15 mouse cellular contexts compared by ENCODE assay signal in the genomic region with DNA sequence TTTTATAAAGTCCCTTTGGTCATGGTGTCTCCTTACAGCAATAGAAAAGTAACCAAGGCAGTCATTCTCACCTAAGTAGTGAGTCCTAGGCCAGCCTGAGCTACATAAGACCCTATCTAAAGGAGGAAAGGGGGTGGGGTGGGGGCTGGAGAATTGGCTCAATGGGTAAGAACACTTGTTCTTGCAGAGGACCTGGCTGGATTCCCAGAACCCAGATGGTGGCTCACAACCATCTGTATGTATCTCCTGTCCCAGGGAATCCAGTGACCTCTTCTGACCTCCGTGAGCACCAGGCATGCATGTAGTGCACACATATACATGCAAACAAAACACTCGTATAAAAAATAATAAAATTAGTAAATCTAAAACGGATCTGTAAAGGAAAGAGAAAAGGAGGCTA. TPM values are rescaled to one million over a fixed set of nuclear protein-coding genes. Genes with fewer than 3 reads are reported as not detected.
A peak's percentile ranks its signal among the peaks of the same experiment; 100 is the strongest.
DNase-seq lines count a peak whose midpoint lies in the region; ATAC-seq and TF ChIP-seq lines count a peak whose summit lies in the region.
"Had no signal": no experiment of that assay in that cellular context is flagged by ENCODE, and none has a peak within 500 bp of the region (broad histone marks: within the 10 kb centered on the region; RNA-seq: fewer than 3 reads in every experiment).

No protein-coding gene starts in this region.

- no peaks in the 10 kb centered on the region for H3K36me3 ChIP-seq in hindbrain, embryonic 16.5 days (ENCODE audit: control insufficient read depth, insufficient read depth, low read length)
- no peaks in the 10 kb centered on the region for H3K36me3 ChIP-seq in hindbrain, embryonic 13.5 days
- peaks cover 0 to 45% of the 10 kb centered on the region in 2 experiments; a peak in 3 of 4 replicates for H3K36me3 ChIP-seq in MEL (ENCODE audit: control insufficient read depth in 1 of 2, insufficient read depth in 2 of 2, low read length in 2 of 2)
- no peaks in the 10 kb centered on the region for H3K36me3 ChIP-seq in midbrain, embryonic 14.5 days (ENCODE audit: control insufficient read depth, insufficient read depth, low read length)
- H3K36me3 ChIP-seq: heart, embryonic 15.5 days; limb, embryonic 13.5 days; midbrain, embryonic 12.5 days; stomach, embryonic 15.5 days had no signal

- WGBS in hindbrain, embryonic 16.5 days = 85% methylated on average over 3 of the region's 3 CpGs
- 92% methylated on average over 3 of the region's 3 CpGs for WGBS in hindbrain, embryonic 13.5 days
- WGBS in lung, adult 2 months = 85% methylated on average over 3 of the region's 3 CpGs
- WGBS in midbrain, embryonic 14.5 days = 95% methylated on average over 3 of the region's 3 CpGs

- no peak for TF ChIP-seq CTCF in MEL (IDR thresholded peaks at IDR 0.05 in 2 of 3, conservative IDR thresholded peaks at IDR 0.05 in 1 of 3; ENCODE audit: control insufficient read depth in 1 of 3, insufficient read depth in 1 of 3, low read depth in 2 of 3, low read length in 3 of 3, poor library complexity in 1 of 3, severe bottlenecking in 1 of 3)
- TF ChIP-seq CTCF in lung, adult 2 months (IDR thresholded peaks at IDR 0.05; ENCODE audit: insufficient read depth, low read length) = no peak

- DNase-seq in cerebellum, adult 11 months = peak; percentile 66
- DNase-seq in MEL (ENCODE audit: low read depth, low spot score) = peak; percentile 36
- peak; percentile 98 to 99 for DNase-seq in cerebellum, postnatal 10 days
- DNase-seq in lung, adult 2 months = no peak
- DNase-seq in midbrain, embryonic 14.5 days = no peak
- DNase-seq: adrenal gland, postnatal 25 days; gastrocnemius, postnatal 36 days had no signal

- peak in 1 of 2 experiments; percentile 20; a peak in 1 of 4 replicates for TF ChIP-seq EP300 in MEL (IDR thresholded peaks at IDR 0.05; ENCODE audit: low read depth in 1 of 2, low read length in 2 of 2)

- no peaks in the 10 kb centered on the region for H3K27me3 ChIP-seq in hindbrain, embryonic 16.5 days (replicated peaks; ENCODE audit: control insufficient read depth, insufficient read depth, low read length)
- H3K27me3 ChIP-seq in hindbrain, embryonic 13.5 days = no peaks in the 10 kb centered on the region
- no peaks in the 10 kb centered on the region for H3K27me3 ChIP-seq in MEL (ENCODE audit: control insufficient read depth in 1 of 2, insufficient read depth in 2 of 2, low read length in 2 of 2)
- no peaks in the 10 kb centered on the region for H3K27me3 ChIP-seq in midbrain, embryonic 14.5 days (ENCODE audit: control insufficient read depth, insufficient read depth, low read length)
- H3K27me3 ChIP-seq: CH12.LX; heart, embryonic 15.5 days; limb, embryonic 13.5 days; midbrain, embryonic 12.5 days; stomach, embryonic 15.5 days had no signal

- H3K9me3 ChIP-seq in hindbrain, embryonic 16.5 days (ENCODE audit: control insufficient read depth, low read length) = no peaks in the 10 kb centered on the region
- H3K9me3 ChIP-seq in hindbrain, embryonic 13.5 days = no peaks in the 10 kb centered on the region
- H3K9me3 ChIP-seq in MEL (replicated peaks; ENCODE audit: insufficient read depth, low read length) = no peaks in the 10 kb centered on the region
- no peaks in the 10 kb centered on the region for H3K9me3 ChIP-seq in midbrain, embryonic 14.5 days (ENCODE audit: control insufficient read depth, low read length)
- H3K9me3 ChIP-seq: heart, embryonic 15.5 days; limb, embryonic 13.5 days; midbrain, embryonic 12.5 days; stomach, embryonic 15.5 days had no signal

- peaks cover 63% of the 10 kb centered on the region for H3K79me2 ChIP-seq in MEL (ENCODE audit: control insufficient read depth, insufficient read depth, low read length, poor library complexity)

- no peak overlapping the region for H3K27ac ChIP-seq in hindbrain, embryonic 16.5 days (ENCODE audit: low read depth, low read length)
- no peak overlapping the region for H3K27ac ChIP-seq in hindbrain, embryonic 13.5 days
- no peak overlapping the region for H3K27ac ChIP-seq in MEL (ENCODE audit: control insufficient read depth, low read depth, low read length)
- H3K27ac ChIP-seq in midbrain, embryonic 14.5 days (replicated peaks; ENCODE audit: low read depth, low read length) = no peak overlapping the region
- H3K27ac ChIP-seq: heart, embryonic 15.5 days; limb, embryonic 13.5 days; midbrain, embryonic 12.5 days; stomach, embryonic 15.5 days had no signal

- ATAC-seq in cerebellum, adult (ENCODE audit: insufficient number of reproducible peaks, low FRiP score, low TSS enrichment) = no peak; the same call in 1 of the 2 replicates
- ATAC-seq in hindbrain, embryonic 16.5 days = peak; percentile 54; the same call in 1 of the 2 replicates
- no peak for ATAC-seq in hindbrain, embryonic 13.5 days (ENCODE audit: low FRiP score)
- no peak for ATAC-seq in midbrain, embryonic 14.5 days (ENCODE audit: low FRiP score, low TSS enrichment)

- H3K9ac ChIP-seq in hindbrain, embryonic 16.5 days (ENCODE audit: low read depth, low read length) = no peak overlapping the region
- no peak overlapping the region for H3K9ac ChIP-seq in hindbrain, embryonic 13.5 days
- H3K9ac ChIP-seq in MEL (ENCODE audit: control insufficient read depth, low read depth, low read length, poor library complexity, severe bottlenecking) = no peak overlapping the region
- no peak overlapping the region for H3K9ac ChIP-seq in midbrain, embryonic 14.5 days (replicated peaks; ENCODE audit: low read length)
- H3K9ac ChIP-seq: heart, embryonic 15.5 days; limb, embryonic 13.5 days; midbrain, embryonic 12.5 days; stomach, embryonic 15.5 days had no signal

- no peak overlapping the region for H3K4me2 ChIP-seq in hindbrain, embryonic 16.5 days (ENCODE audit: low read length)
- H3K4me2 ChIP-seq in hindbrain, embryonic 13.5 days = no peak overlapping the region
- no peak overlapping the region for H3K4me2 ChIP-seq in midbrain, embryonic 14.5 days (ENCODE audit: low read length)
- H3K4me2 ChIP-seq: heart, embryonic 15.5 days; limb, embryonic 13.5 days; midbrain, embryonic 12.5 days; stomach, embryonic 15.5 days had no signal

- no peak overlapping the region for H3K4me3 ChIP-seq in hindbrain, embryonic 16.5 days (ENCODE audit: low read length)
- H3K4me3 ChIP-seq in hindbrain, embryonic 13.5 days = no peak overlapping the region
- no peak overlapping the region for H3K4me3 ChIP-seq in MEL (ENCODE audit: control insufficient read depth in 1 of 2, insufficient read depth in 1 of 2, low read depth in 2 of 2, low read length in 2 of 2)
- H3K4me3 ChIP-seq in lung, adult 2 months (replicated peaks; ENCODE audit: extremely low read depth, low read depth, low read length) = no peak overlapping the region
- no peak overlapping the region for H3K4me3 ChIP-seq in midbrain, embryonic 14.5 days (replicated peaks; ENCODE audit: low read depth, low read length)
- H3K4me3 ChIP-seq: heart, embryonic 15.5 days; limb, embryonic 13.5 days; midbrain, embryonic 12.5 days; stomach, embryonic 15.5 days had no signal

- no peaks in the 10 kb centered on the region; the same call in 1 of the 2 replicates for H3K4me1 ChIP-seq in hindbrain, embryonic 16.5 days (ENCODE audit: control insufficient read depth, insufficient read depth, low read depth, low read length)
- H3K4me1 ChIP-seq in hindbrain, embryonic 13.5 days (replicated peaks) = peaks cover 15% of the 10 kb centered on the region
- H3K4me1 ChIP-seq in MEL (ENCODE audit: control insufficient read depth in 1 of 2, insufficient read depth in 2 of 2, low read length in 2 of 2) = peaks cover 43 to 45% of the 10 kb centered on the region in 2 experiments
- peaks cover 16% of the 10 kb centered on the region for H3K4me1 ChIP-seq in lung, adult 2 months (ENCODE audit: control insufficient read depth, insufficient read depth, low read length)
- H3K4me1 ChIP-seq in midbrain, embryonic 14.5 days (ENCODE audit: control insufficient read depth, insufficient read depth, low read length) = no peaks in the 10 kb centered on the region

- no peak for TF ChIP-seq RAD21 in MEL (IDR thresholded peaks at IDR 0.05; ENCODE audit: low read depth, low read length)

- no peak for TF ChIP-seq POLR2A in MEL (IDR thresholded peaks at IDR 0.05; ENCODE audit: control insufficient read depth in 1 of 2, insufficient read depth in 1 of 2, low read depth in 1 of 2, low read length in 2 of 2, poor library complexity in 1 of 2)
- no peak for TF ChIP-seq POLR2A in lung, adult 2 months (IDR thresholded peaks at IDR 0.05; ENCODE audit: borderline replicate concordance, extremely low read depth, low read depth, low read length)

TF ChIP-seq in MEL, 35 proteins besides CTCF, POLR2A, EP300 and RAD21:
- TF ChIP-seq UBTF (IDR thresholded peaks at IDR 0.05; ENCODE audit: borderline replicate concordance, insufficient read depth, low read depth, low read length) (no peak), ETS1 (IDR thresholded peaks at IDR 0.05; ENCODE audit: low read depth, low read length) (peak; percentile 84), MYB (IDR thresholded peaks at IDR 0.05; ENCODE audit: low read depth, low read length) (no peak), TCF12 (IDR thresholded peaks at IDR 0.05; ENCODE audit: low read depth, low read length) (0 out of 2 replicates have a peak, but pooled peaks have one; percentile 17)

RNA-seq across cellular contexts. Expression of a gene that starts 24.8 kb away (rescaled TPM):
- 41.5 and 43.0 TPM in 2 replicates for polyA plus RNA-seq in hindbrain, embryonic 16.5 days (2015; fragmentation: Nextera tagmentation; extraction: Ambion mirVana)
- polyA plus RNA-seq in hindbrain, embryonic 13.5 days (2015; fragmentation: Nextera tagmentation; extraction: Ambion mirVana) = 33.9 and 35.2 TPM in 2 replicates
- total RNA-seq in MEL (2012; rRNA removed) = 19.3 and 31.9 TPM in 2 replicates
- polyA plus RNA-seq in MEL (2012; ENCODE audit: insufficient read depth in 1 of 2, insufficient read length in 2 of 2, low read depth in 1 of 2, low replicate concordance in 2 of 2, missing spikeins in 1 of 2) = 10 to 100 TPM in 1 of 2 experiments, not detected in 1; 25.3 TPM
- polyA plus RNA-seq in lung, adult 2 months (2012; rRNA removed) = 27.2 and 39.0 TPM in 2 replicates
- 32.8 and 42.1 TPM in 2 replicates for polyA plus RNA-seq in midbrain, embryonic 14.5 days (2014; fragmentation: Nextera tagmentation; extraction: Ambion mirVana)

RNA-seq across cellular contexts. Expression of a gene that starts 33.6 kb away (rescaled TPM):
- 149 and 157 TPM in 2 replicates for polyA plus RNA-seq in hindbrain, embryonic 16.5 days (2015; fragmentation: Nextera tagmentation; extraction: Ambion mirVana)
- 158 and 163 TPM in 2 replicates for polyA plus RNA-seq in hindbrain, embryonic 13.5 days (2015; fragmentation: Nextera tagmentation; extraction: Ambion mirVana)
- total RNA-seq in MEL (2012; rRNA removed) = 149 and 173 TPM in 2 replicates
- polyA plus RNA-seq in MEL (2012; ENCODE audit: insufficient read depth in 1 of 2, insufficient read length in 2 of 2, low read depth in 1 of 2, low replicate concordance in 2 of 2, missing spikeins in 1 of 2) = 100 to 1,000 TPM; 139 to 437 TPM
- polyA plus RNA-seq in lung, adult 2 months (2012; rRNA removed) = 8.3 and 12.9 TPM in 2 replicates
- polyA plus RNA-seq in midbrain, embryonic 14.5 days (2014; fragmentation: Nextera tagmentation; extraction: Ambion mirVana) = 143 and 177 TPM in 2 replicates

Comparison
In these comparisons a context has a peak if more than half of its experiments do, and no peak if none do; other contexts are left out.
1. DNase-seq: peak in cerebellum, adult 11 months (single experiment), MEL (single experiment) and cerebellum, postnatal 10 days (2 of 2); none in lung, adult 2 months (single experiment) and midbrain, embryonic 14.5 days (single experiment).
2. RNA of a gene that starts 33.6 kb away (polyA plus RNA-seq): 139 to 437 TPM in MEL, 143 to 177 TPM in midbrain, embryonic 14.5 days, 158 to 163 TPM in hindbrain, embryonic 13.5 days and 149 to 157 TPM in hindbrain, embryonic 16.5 days; 8.3 to 12.9 TPM in lung, adult 2 months; every median in the first group is over 10 times any median in the second.